Mouse (Mus musculus): ENCODE measurements at regions not wholly inside any gene's neighbourhood (a gene's known extent, or its start where the extent isn't known, plus 50 kb on each side); places are given as distances from the start of the nearest gene placed in this dataset.

- TF ChIP-seq POLR2A (IDR thresholded peaks at IDR 0.05; ENCODE audit: insufficient read length, low read depth) (no peak), MAX (IDR thresholded peaks at IDR 0.05; ENCODE audit: low read depth) (no peak), POLR2AphosphoS2 (IDR thresholded peaks at IDR 0.05; ENCODE audit: insufficient read length, low read depth) (no peak), MYOD1 (IDR thresholded peaks at IDR 0.05; ENCODE audit: control insufficient read depth in 1 of 3, insufficient read length in 2 of 3, low read depth in 2 of 3) (no peak), SRF (IDR thresholded peaks at IDR 0.05; ENCODE audit: control insufficient read depth, insufficient read length, low read depth) (no peak), CEBPB (IDR thresholded peaks at IDR 0.05; ENCODE audit: insufficient read depth, poor library complexity, severe bottlenecking) (no peak), TCF12 (IDR thresholded peaks at IDR 0.05; ENCODE audit: insufficient read depth, poor library complexity, severe bottlenecking) (no peak), E2F4 (IDR thresholded peaks at IDR 0.05; ENCODE audit: insufficient read depth) (no peak)
Observed at GRCm38 (mm10) chr7:84739965-84740390, 50.2 kb upstream of the Zfand6 start.
